Mouse (Mus musculus): Measurements from ENCODE around the gene Myl7.
A peak's percentile ranks its signal among the peaks of the same experiment; 100 is the strongest.
"Not testable (repeated sequence)": the region's sequence is repeated elsewhere in the genome, so short reads cannot be mapped to it uniquely, and the experiment has no call there.

Myl7 gene

GRCm38 (mm10) chr11:5902390-5902789 is 3.8 kb upstream of the Myl7 start:
- no peak for DNase-seq

GRCm38 (mm10) chr11:5901950-5902349 is 3.4 kb upstream of the Myl7 start:
- peak; percentile 74 to 83 for DNase-seq

GRCm38 (mm10) chr11:5901320-5901719 is 2.7 kb upstream of the Myl7 start:
- DNase-seq: no peak

GRCm38 (mm10) chr11:5899286-5899685 is 704 bp upstream of the Myl7 start:
- no peak for DNase-seq

GRCm38 (mm10) chr11:5897839-5898238 is 743 bp downstream of the Myl7 start:
- DNase-seq: peak in 1 of 2 experiments; percentile 40

GRCm38 (mm10) chr11:5897230-5897629 is 1.4 kb downstream of the Myl7 start:
- DNase-seq: peak in 1 of 2 experiments; percentile 34

- no peak for DNase-seq
Measured at GRCm38 (mm10) chr11:5893807-5894206, 4.8 kb downstream of the Myl7 start.

GRCm38 (mm10) chr11:5892810-5893368 is 5.7 kb downstream of the Myl7 start:
- no peak for DNase-seq

GRCm38 (mm10) chr11:5892151-5892591 is 6.4 kb downstream of the Myl7 start:
- DNase-seq: peak; percentile 70 to 80

- not testable (repeated sequence) for DNase-seq
Measured at GRCm38 (mm10) chr11:5888563-5888962, 10.0 kb downstream of the Myl7 start.

- no peak for DNase-seq
Measured at GRCm38 (mm10) chr11:5887250-5887649, 11.3 kb downstream of the Myl7 start.

GRCm38 (mm10) chr11:5886187-5886586 is 12.4 kb downstream of the Myl7 start:
- peak; percentile 76 to 79 for DNase-seq

GRCm38 (mm10) chr11:5882518-5882917 is 16.1 kb downstream of the Myl7 start:
- no peak for DNase-seq

- DNase-seq: peak; percentile 82 to 83
Measured at GRCm38 (mm10) chr11:5879905-5880304, 18.7 kb downstream of the Myl7 start.

- DNase-seq: no peak
Measured at GRCm38 (mm10) chr11:5878661-5879060, 19.9 kb downstream of the Myl7 start.

GRCm38 (mm10) chr11:5877921-5878526 is 20.6 kb downstream of the Myl7 start, which contains the start of gene Pold2:
Pold2 (minus strand) TSS chr11:5878292.
- peak; percentile 98 to 99 for DNase-seq

- no peak for DNase-seq
Measured at GRCm38 (mm10) chr11:5877421-5877820, 21.2 kb downstream of the Myl7 start.

GRCm38 (mm10) chr11:5873192-5873591 is 25.4 kb downstream of the Myl7 start:
- DNase-seq: no peak

- DNase-seq: no peak
Measured at GRCm38 (mm10) chr11:5872707-5873106, 25.9 kb downstream of the Myl7 start.

GRCm38 (mm10) chr11:5870069-5870468 is 28.5 kb downstream of the Myl7 start:
- DNase-seq: no peak

GRCm38 (mm10) chr11:5869331-5869730 is 29.3 kb downstream of the Myl7 start:
- no peak for DNase-seq

GRCm38 (mm10) chr11:5868324-5868723 is 30.3 kb downstream of the Myl7 start:
- peak in 1 of 2 experiments; percentile 46 for DNase-seq

GRCm38 (mm10) chr11:5867196-5867595 is 31.4 kb downstream of the Myl7 start:
- DNase-seq: peak; percentile 54 to 65

GRCm38 (mm10) chr11:5862394-5863105 is 36.0 kb downstream of the Myl7 start:
- DNase-seq: peak; percentile 59 to 70
